Mouse (Mus musculus) liver, embryonic 16.5 days (tissue): Measurements from ENCODE around the gene Uvrag. TPM values are rescaled to one million over a fixed set of nuclear protein-coding genes. Genes with fewer than 3 reads are reported as not detected.

Source experiments
- ATAC-seq: fragments of 200-750 bp; cut with Nextera tagmentation; 2 replicates; pipeline ENCODE4 v1.8.0; 2017; ENCODE audit warnings: low read depth, mild to moderate bottlenecking, moderate number of reproducible peaks, moderate library complexity
- H3K27ac ChIP-seq: fragments of 300-500 bp; sonication (generic); 2 replicates; pipeline ENCODE4 v1.5.1; 2014; ENCODE audit warnings: mild to moderate bottlenecking, low read length
- H3K27me3 ChIP-seq: fragments of 300-500 bp; sonication (generic); 2 replicates; pipeline ENCODE4 v1.6.1; 2014; ENCODE audit warnings: low read depth, low read length, mixed read lengths; ENCODE audit not compliant: control insufficient read depth, insufficient read depth
- H3K36me3 ChIP-seq: fragments of 300-500 bp; sonication (generic); 2 replicates; pipeline ENCODE4 v1.6.1; 2014; ENCODE audit warnings: mild to moderate bottlenecking; ENCODE audit not compliant: control insufficient read depth, insufficient read depth
- H3K4me1 ChIP-seq: fragments of 300-500 bp; sonication (generic); 2 replicates; pipeline ENCODE4 v1.6.1; 2014; ENCODE audit warnings: low read depth, low read length, mixed read lengths; ENCODE audit not compliant: control insufficient read depth
- H3K4me2 ChIP-seq: fragments of 300-500 bp; sonication (generic); 2 replicates; pipeline ENCODE4 v1.6.1; 2014; ENCODE audit warnings: low read depth, low read length, mixed read lengths
- H3K4me3 ChIP-seq: fragments of 300-500 bp; sonication (generic); 2 replicates; pipeline ENCODE4 v1.5.1; 2014; ENCODE audit warnings: low read depth, mild to moderate bottlenecking, low read length
- H3K9ac ChIP-seq: fragments of 300-500 bp; sonication (generic); 2 replicates; pipeline ENCODE4 v1.6.1; 2014; ENCODE audit warnings: low read depth, low read length
- H3K9me3 ChIP-seq: fragments of 300-500 bp; sonication (generic); replicated peaks from 2 replicates; pipeline ENCODE4 v1.6.1; 2016; ENCODE audit warnings: low read length; ENCODE audit not compliant: control insufficient read depth
- WGBS: fragments of 180-500 bp; shearing (Covaris S2); extraction: QIAGEN DNeasy Blood & Tissue Kit; methylation state at CpG from one replicate; pipeline ENCODE4 v1.1.7; 2014; ENCODE audit not compliant: insufficient replicate concordance; 5-methylcytosine and 5-hydroxymethylcytosine counted together
- polyA plus RNA-seq: library from polyadenylated mRNA; unstranded; fragments of >200 nt; fragmentation: Nextera tagmentation; extraction: Ambion mirVana; gene quantifications from 2 replicates; pipeline ENCODE4 v1.2.1, GENCODE M21; 2015

The Uvrag gene
- polyA plus RNA-seq, 1 experiment from 2014 or later = 8.2 TPM

DNA sequence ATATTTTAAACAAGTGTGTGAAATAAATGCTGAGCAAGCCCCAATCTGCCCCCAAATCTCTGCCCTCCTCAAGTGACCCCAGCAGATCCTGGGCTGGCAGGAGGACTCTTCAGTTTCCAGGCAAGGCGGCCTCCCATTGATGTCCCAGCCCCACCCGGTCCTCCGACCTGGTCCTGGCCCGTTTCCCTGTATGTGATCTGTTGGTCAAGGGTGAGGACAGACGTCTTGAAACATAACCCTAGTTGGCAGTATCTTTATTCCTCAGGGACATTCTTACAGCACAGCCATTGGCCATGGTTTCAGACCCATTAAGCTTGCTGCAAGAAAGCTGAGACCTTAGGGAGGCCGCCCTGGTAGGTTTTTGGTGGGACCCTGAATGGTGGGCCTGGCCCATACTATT is 287.1 kb downstream of the Uvrag start:
- Histone ChIP-seq H3K4me3 (no peak overlapping the region), H3K9me3 (no peaks in the 10 kb centered on the region), H3K4me2 (no peak overlapping the region), H3K27me3 (no peaks in the 10 kb centered on the region), H3K9ac (no peak overlapping the region), H3K4me1 (peaks cover 4% of the 10 kb centered on the region), H3K27ac (no peak overlapping the region), H3K36me3 (no peaks in the 10 kb centered on the region)
- no peak for ATAC-seq
- 71% methylated on average over 6 of the region's 6 CpGs for WGBS

DNA sequence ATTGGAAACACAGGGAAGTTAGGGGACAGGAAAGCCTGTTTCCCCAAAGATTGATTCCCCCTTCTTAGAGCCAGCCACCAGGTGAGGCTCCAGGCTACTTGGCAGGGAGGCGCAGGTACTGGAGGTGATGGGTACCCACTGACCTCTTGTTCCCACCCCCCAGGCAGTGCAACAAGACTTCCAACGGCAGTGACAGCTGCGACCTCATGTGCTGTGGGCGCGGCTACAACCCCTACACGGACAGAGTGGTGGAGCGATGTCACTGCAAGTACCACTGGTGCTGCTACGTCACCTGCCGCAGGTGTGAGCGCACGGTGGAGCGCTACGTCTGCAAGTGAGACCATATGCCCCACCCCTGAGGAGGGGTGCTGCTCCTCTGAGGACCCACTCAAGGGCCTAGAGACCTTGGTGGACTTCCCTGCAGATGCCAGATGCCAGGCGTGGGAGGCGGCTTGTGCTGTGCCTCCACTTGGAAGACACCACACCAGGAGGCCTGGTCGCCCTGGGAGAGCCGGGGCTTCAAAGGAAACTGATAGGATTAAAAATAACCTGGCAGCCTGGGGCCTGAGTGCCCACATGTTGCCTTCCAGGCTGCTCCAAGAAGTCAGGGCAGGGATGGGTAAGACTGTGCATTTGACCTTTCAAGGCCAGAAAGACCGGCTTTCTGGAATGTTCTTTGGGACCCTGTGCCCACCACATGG is 287.8 kb downstream of the Uvrag start:
- Histone ChIP-seq H3K4me2 (no peak overlapping the region), H3K27me3 (no peaks in the 10 kb centered on the region), H3K36me3 (no peaks in the 10 kb centered on the region), H3K9me3 (no peaks in the 10 kb centered on the region), H3K9ac (no peak overlapping the region), H3K27ac (no peak overlapping the region), H3K4me3 (no peak overlapping the region), H3K4me1 (peaks cover 6% of the 10 kb centered on the region)
- WGBS = 67% methylated on average over 18 of the region's 18 CpGs
- ATAC-seq = no peak

DNA sequence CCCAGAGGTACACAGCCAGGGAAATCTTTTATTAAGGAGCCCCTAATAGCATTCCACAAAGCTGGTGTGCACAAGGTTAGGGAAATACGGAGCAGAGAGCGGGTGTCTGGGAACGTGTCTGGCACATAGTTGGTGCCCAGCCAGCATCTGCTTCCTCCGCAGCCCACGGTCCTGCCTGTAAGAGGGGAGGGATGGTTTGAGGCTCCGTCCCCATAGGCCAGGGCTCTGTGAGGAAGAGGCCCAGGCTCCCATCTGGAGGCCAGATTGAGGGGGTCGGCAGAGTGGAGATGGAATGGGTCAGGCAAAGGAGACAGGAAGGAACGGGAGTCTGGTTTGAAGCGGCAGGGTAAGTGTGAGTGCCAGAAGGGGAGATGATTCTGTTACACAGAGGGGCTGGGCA is 289.7 kb downstream of the Uvrag start:
- no peak overlapping the region for H3K4me3 ChIP-seq
- H3K36me3 ChIP-seq = no peaks in the 10 kb centered on the region
- no peaks in the 10 kb centered on the region for H3K9me3 ChIP-seq
- peaks cover 6% of the 10 kb centered on the region for H3K4me1 ChIP-seq
- no peaks in the 10 kb centered on the region for H3K27me3 ChIP-seq
- WGBS = 54% methylated on average over 9 of the region's 9 CpGs
- no peak overlapping the region for H3K9ac ChIP-seq
- no peak overlapping the region for H3K27ac ChIP-seq
- no peak overlapping the region for H3K4me2 ChIP-seq
- no peak for ATAC-seq

DNA sequence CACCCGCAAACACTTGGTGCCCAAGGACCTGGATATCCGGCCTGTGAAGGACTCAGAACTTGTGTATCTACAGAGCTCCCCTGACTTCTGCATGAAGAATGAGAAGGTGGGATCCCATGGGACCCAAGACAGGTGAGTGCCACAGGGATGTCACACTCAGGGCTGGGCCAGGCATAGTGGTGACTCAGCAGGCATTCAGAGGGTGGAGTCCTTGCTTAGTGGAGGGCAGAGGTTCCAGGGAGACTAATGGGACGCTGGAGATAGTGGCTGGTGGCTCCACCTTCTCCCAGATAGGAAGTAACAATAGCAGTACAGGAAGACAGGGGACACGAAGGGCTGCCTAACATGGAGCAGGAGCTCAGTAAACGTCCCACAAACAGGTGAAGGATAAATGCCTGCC is 290.6 kb downstream of the Uvrag start:
- H3K9ac ChIP-seq = no peak overlapping the region
- H3K4me1 ChIP-seq = peaks cover 6% of the 10 kb centered on the region
- no peak overlapping the region for H3K4me2 ChIP-seq
- H3K4me3 ChIP-seq = no peak overlapping the region
- WGBS = 57% methylated on average over 5 of the region's 5 CpGs
- H3K36me3 ChIP-seq = no peaks in the 10 kb centered on the region
- H3K9me3 ChIP-seq = no peaks in the 10 kb centered on the region
- no peak overlapping the region for H3K27ac ChIP-seq
- no peaks in the 10 kb centered on the region for H3K27me3 ChIP-seq
- no peak for ATAC-seq

DNA sequence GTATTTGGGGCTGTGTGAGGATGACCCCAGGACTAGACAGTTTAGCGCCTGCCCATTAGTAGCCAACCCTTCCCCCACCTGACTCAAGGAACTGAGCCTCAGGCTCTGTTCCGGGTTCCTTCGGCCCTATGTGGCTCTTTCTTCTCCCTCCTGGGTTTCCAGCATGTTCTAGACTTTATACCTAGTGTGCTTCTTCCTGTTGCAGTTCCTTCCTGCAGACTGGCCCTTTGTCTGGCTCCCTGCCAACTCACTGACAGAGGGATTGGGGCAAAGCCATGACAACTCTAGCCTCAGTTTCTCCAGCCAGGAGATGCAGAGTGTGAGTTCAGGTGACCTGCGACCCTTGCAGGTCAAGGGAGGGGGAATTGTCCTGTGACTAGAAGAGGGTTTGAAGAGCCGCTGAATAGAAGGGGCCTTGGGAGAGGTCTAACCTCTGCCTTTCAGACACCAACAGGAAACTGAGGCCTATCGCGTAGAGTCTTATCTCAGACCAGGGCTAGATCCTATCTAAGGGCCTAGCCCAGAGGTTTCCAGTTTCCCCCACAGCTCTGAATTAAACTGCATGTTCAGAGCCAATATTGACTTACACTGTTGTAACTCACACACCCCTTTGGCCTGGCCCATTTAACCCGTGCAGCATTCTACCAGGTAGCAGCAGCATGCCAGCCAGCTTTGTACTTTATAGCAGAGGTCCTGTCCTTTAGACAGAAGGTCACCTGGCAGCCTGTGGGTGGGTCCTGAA is 291.9 kb downstream of the Uvrag start:
- H3K36me3 ChIP-seq = no peaks in the 10 kb centered on the region
- WGBS = 38% methylated on average over 8 of the region's 8 CpGs

DNA sequence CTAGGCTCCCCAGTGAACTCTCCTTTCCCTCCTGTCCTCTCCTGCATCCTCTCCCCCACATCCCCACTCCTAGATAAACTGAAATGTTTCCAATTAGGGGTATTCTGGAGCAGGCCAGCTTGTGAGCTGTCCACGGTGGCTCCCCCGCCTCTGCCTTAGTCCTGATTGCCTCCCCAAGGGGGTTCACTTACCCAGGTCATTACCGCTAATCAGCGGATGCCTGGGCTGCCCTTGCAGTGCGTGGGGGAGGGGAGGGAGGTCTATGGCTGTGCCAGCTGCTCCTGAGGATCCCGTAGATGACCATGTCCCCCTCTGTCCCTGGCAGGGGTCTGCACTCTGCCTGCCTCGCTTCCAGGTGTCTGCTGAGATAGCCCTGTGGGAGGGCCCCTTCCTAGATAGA is 297.3 kb downstream of the Uvrag start:
- H3K9me3 ChIP-seq = no peaks in the 10 kb centered on the region
- 49% methylated on average over 7 of the region's 7 CpGs for WGBS
- peaks cover 1% of the 10 kb centered on the region; the same call in 1 of the 2 replicates for H3K4me1 ChIP-seq
- no peaks in the 10 kb centered on the region for H3K36me3 ChIP-seq
- no peak for ATAC-seq
- no peak overlapping the region for H3K9ac ChIP-seq
- H3K27me3 ChIP-seq = peaks cover 33% of the 10 kb centered on the region
- H3K27ac ChIP-seq = no peak overlapping the region
- H3K4me3 ChIP-seq = no peak overlapping the region
- H3K4me2 ChIP-seq = no peak overlapping the region

More for the DNA sequence above, 291.9 kb downstream of the Uvrag start:
- H3K9me3 ChIP-seq = no peaks in the 10 kb centered on the region
- H3K27me3 ChIP-seq = no peaks in the 10 kb centered on the region
- no peak overlapping the region for H3K27ac ChIP-seq
- H3K4me1 ChIP-seq = peaks cover 6% of the 10 kb centered on the region
- ATAC-seq = peak; percentile 75
- no peak overlapping the region for H3K4me3 ChIP-seq
- H3K9ac ChIP-seq = no peak overlapping the region
- H3K4me2 ChIP-seq = no peak overlapping the region

DNA sequence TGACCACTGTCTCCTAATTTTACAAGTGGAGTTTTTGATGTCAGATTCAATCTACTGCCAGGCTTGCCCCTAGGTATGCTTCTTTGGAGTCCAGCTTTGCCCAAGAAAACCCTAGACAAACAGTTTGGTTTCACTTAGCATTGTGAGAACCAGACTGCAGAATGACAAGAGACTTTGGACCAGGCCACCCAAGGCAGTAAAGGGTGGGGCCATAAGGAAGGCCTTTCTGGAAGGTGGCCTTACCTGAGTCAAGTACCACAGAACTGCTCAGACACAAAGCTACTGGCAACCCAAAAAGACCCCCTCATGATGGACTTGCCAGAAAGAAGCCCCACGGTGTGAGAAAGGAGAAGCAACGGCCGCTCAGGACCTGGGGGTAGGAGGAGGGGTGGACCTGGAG is 297.9 kb downstream of the Uvrag start:
- H3K36me3 ChIP-seq = no peaks in the 10 kb centered on the region
- no peak for ATAC-seq
- no peak overlapping the region for H3K27ac ChIP-seq
- H3K9me3 ChIP-seq = no peaks in the 10 kb centered on the region
- H3K4me3 ChIP-seq = no peak overlapping the region
- H3K4me1 ChIP-seq = no peaks in the 10 kb centered on the region; the same call in 1 of the 2 replicates
- H3K4me2 ChIP-seq = no peak overlapping the region
- peaks cover 39% of the 10 kb centered on the region for H3K27me3 ChIP-seq
- no peak overlapping the region for H3K9ac ChIP-seq
- 74% methylated on average over 3 of the region's 3 CpGs for WGBS

DNA sequence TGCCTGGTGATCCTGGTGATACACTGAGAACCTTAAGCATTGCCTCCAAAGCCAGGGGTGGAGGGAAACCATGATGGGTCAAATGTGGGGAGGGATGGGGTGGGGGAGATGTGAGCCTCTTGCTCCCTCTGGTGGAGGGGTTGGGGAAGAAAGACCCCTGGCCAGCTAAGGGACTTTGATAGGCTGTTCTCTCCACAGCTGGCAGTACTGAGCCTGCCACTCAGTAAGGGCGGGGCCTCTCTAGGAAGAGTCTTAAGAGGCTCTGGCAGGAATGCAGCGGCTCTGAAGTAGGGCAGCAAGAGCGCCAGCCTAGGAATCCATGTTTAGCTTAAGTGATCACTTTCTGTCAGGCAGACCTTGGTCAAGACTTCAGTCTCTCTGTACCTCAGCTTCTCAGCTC is 299.1 kb downstream of the Uvrag start:
- H3K27ac ChIP-seq = no peak overlapping the region
- no peaks in the 10 kb centered on the region; the same call in 1 of the 2 replicates for H3K4me1 ChIP-seq
- no peak for ATAC-seq
- no peak overlapping the region for H3K4me2 ChIP-seq
- no peak overlapping the region for H3K4me3 ChIP-seq
- H3K36me3 ChIP-seq = no peaks in the 10 kb centered on the region
- H3K9me3 ChIP-seq = no peaks in the 10 kb centered on the region
- H3K27me3 ChIP-seq = peaks cover 51% of the 10 kb centered on the region
- no peak overlapping the region for H3K9ac ChIP-seq
- 37% methylated on average over 3 of the region's 3 CpGs for WGBS

DNA sequence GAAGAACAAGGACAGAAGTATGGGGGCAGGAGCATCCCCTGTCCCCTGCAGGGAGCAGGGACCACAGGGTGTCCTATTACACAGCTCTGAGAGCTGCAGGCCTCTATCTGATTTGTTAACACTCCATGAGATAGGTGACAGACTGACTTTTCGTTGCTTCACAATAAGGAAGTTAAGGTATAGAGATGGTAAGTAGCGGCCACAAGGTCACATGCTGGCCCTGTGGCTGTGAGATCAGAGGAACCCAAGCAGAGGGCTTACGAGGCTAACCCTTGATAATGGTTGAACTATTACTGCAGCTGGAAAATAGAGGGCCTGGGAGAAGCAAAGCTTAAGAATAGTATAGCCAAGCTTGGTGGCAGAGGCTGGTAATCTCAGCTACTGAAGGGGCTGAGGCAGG is 300.2 kb downstream of the Uvrag start:
- Histone ChIP-seq H3K9me3 (no peaks in the 10 kb centered on the region), H3K27ac (no peak overlapping the region), H3K27me3 (peaks cover 61% of the 10 kb centered on the region), H3K4me3 (no peak overlapping the region), H3K4me1 (no peaks in the 10 kb centered on the region; the same call in 1 of the 2 replicates), H3K36me3 (no peaks in the 10 kb centered on the region), H3K9ac (no peak overlapping the region), H3K4me2 (no peak overlapping the region)
- ATAC-seq = no peak
- WGBS = 31% methylated on average over 3 of the region's 3 CpGs
